Mouse (Mus musculus) left cerebral cortex, adult 11 months (tissue): Measurements from ENCODE around the gene Sirt5.

Experiments
- DNase-seq: peaks from one replicate; pipeline ENCODE4 v3.0.0; 2022; ENCODE audit warnings: low spot score

Sirt5 gene

GRCm38 (mm10) chr13:43374205-43374604, 8.9 kb downstream of the Sirt5 start:
- DNase-seq = no peak

DNA sequence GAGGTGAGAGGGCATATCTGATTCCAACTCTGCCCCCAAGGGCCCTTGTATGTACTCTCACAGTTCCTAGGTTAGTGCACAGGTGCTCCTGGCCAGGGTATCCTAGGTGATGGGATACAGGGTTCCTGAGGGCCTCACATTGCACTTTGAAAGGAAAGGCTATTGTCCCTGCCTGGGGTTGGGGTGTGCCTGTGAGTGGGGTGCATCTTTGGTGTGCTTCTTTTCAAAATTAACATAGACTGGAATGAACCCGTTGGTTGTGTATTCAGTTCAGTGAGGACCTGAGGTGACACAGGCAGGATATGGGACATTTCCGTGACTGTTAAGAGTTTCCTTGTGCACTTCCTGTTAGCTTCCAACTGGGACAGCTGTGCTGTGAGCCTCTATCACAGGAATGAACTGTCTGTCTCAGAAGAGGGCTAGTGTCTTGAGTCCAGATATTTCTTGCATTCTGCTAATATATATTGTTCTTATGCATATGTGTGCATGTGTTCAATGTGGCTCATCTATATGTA, 9.7 kb downstream of the Sirt5 start:
- no peak for DNase-seq

DNA sequence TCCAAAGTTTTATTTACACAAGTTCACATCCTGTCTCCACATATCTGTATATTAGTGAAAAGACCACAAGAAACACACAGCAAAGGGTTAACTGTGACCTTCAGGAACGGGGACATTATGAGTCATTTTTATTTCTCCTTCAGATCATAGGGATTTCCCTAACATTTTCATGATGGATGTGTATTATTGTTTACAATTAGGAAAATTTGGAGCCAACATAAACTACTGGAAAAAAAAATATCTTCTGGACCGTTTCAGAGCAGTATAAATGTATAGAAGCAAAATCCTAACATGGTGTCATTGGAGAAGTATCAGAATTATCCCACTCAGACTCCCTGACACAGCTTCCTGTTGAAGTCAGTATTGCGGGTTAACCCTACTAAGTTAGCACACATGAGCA, 14.7 kb downstream of the Sirt5 start:
- no peak for DNase-seq

- no peak for DNase-seq
Measured at GRCm38 (mm10) chr13:43385321-43385720, 20.0 kb downstream of the Sirt5 start.

DNA sequence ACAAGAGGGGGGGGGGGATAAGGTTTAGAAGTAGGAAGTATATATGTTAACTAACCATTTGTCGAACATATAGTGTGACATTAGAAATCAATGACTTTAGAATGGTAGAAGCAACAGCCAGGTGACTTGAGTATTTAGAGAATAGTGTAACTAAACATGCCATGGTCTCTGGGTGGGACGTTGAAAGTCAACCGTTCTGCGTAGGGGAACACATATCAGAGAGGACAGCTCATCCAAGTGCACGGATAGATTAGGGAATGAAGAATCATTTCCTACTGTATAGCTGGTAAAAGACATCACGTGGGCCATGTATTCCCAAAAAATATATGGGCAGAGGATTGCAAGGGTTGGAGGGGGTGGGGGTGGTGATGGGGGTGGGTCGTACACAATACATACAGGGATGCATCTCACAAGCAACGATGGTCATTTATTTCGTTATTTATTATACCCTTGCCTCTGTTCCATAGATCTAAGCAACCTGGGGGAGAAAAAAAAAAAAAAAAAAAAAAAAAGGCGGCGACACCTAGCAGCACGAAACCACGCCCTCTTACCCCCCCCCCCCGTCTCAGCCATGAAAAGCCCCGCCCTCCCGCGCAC, 32.5 kb downstream of the Sirt5 start:
- DNase-seq = no peak

DNA sequence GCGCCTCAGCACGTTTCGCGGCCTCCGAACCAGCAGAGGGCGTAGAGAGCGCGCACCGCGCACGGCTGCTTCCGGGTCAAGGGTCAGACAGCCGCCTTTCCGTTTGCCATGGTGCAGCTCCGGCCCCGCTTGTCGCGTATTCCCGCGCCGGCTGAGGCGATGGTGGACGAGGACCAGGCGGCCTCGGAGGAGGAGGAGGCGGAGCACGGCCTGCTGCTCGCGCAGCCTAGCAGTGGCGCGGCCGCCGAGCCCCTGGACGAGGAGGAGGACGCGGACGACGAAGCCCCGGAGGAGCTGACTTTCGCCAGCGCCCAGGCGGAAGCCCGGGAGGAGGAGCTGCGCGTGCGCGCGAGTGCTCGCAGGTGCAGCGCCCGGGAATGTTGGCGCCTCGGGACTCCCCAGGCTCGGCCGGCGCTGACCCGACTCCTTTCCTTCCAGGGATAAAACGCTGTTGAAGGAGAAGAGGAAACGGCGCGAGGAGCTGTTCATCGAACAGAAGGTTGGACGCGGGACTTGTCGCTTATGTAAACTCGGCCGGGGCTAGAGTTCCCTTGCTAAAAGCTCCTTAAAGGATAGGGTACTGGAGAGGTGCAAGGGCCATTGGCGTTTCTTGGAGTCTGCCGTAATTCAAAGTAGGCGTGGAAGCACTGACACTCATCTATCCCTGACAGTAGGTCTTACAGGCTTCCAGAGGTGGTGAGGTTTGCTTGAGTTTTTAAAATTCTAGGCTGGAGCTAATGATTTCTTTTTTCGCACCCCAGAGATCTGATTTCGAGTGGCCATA, 33.2 kb downstream of the Sirt5 start, which contains the start of gene Nol7:
Gene Nol7 (plus strand): TSS at position 94 of the 784 bp plus-strand sequence.
- DNase-seq = peak; percentile 92

DNA sequence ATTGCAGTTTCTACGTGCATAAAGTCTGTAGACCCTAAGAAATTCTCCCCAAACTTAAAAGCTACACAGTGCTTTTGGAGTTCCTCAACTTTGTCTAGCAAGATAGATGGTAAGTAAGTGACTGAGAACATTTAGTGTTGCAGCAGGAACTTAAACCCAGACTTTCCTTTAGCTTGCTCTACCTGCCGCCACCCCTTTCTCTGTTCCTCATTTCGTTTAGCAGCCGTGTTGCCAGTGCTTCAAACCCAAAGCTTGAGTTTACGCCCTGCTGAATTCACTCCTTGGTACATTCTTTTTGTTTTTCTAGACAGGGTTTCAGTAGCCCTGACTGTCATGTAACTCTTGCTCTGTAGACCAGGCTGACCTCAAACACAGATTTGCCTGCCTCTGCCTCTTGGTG, 34.3 kb downstream of the Sirt5 start:
- DNase-seq = no peak

GRCm38 (mm10) chr13:43412311-43412710, 47.0 kb downstream of the Sirt5 start:
- DNase-seq = no peak

DNA sequence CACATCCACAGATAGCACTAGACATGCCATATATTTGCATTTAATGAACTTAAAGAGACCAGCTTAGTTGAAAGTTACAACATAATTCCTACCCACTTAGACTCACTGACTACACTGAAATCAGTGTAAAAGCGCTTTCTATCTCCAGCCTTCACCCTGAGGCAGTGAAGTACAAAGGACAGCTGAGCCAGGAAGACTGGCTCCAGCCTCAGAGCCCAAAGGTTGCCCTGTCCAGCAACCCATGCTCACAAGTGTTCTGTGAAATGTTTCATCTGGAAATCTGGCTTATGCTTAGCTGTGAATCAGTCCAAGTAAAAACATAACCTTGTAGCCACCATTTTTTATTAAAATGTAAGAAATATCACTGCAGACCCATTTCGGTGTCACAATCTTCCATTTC, 48.3 kb downstream of the Sirt5 start:
- DNase-seq = no peak

- no peak for DNase-seq
Measured at GRCm38 (mm10) chr13:43415249-43415648, 50.0 kb downstream of the Sirt5 start.

- DNase-seq = no peak
Measured at GRCm38 (mm10) chr13:43428436-43428835, 63.1 kb downstream of the Sirt5 start.

GRCm38 (mm10) chr13:43433395-43433794, 68.1 kb downstream of the Sirt5 start:
- DNase-seq = no peak

DNA sequence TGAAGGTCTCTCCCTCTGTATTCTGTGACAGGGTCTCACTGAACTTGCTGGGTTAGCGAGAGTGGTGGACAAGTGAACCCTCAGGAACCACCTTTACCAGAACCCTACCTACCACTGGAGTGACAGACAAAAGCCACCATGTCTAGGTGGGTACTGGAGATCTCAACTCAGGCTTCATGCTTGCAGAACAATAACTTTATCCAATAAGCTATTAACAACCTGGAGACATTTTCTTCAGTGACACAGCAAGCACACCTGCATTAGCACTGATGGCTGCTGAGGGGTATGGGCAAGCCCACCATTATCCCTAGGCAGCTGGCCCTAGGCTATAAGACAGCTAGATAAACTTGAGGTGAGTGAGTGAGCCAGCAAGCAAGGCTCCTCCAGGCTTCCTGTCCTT, 75.1 kb downstream of the Sirt5 start:
- DNase-seq = no peak

GRCm38 (mm10) chr13:43442551-43442950, 77.3 kb downstream of the Sirt5 start:
- DNase-seq = no peak

DNA sequence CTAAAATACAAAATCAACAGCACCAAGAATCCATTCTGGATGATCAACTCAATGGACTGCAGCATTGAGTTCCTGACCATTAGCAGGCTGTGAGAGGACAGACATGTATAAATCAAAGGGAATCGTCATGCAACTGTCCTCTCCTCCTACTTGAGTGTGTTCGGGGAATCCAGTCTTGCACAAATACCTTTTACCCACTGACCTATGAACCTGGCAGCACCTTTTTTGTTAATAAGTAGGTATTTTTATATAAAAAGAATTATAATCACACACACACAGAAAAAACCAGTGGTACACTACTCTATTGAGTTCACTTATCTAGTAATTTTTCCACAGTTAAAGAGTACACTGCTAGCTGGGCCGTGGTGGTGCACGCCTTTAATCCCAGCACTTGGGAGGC, 78.4 kb downstream of the Sirt5 start:
- DNase-seq = no peak

DNA sequence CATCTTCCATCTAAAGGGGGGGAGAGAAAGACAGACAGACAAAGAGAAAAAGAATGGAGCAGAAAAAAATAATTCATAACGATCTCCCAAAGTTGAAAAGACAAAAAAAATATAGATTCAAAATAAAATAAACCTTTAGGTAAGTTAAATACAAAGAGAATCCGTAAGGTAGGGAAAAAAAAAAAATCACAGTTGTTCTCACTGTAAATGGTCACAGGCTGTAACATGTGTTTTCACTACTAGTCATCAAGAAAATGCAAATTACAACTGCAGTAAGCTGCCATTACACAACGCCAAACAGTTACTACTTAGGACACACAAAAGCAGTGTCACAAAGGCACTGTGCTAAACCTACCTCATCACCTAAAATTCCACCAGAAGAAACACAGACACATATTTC, 79.4 kb downstream of the Sirt5 start:
- DNase-seq = no peak
